Mouse (Mus musculus): ENCODE data around the gene Cul9.

Cul9 gene

DNA sequence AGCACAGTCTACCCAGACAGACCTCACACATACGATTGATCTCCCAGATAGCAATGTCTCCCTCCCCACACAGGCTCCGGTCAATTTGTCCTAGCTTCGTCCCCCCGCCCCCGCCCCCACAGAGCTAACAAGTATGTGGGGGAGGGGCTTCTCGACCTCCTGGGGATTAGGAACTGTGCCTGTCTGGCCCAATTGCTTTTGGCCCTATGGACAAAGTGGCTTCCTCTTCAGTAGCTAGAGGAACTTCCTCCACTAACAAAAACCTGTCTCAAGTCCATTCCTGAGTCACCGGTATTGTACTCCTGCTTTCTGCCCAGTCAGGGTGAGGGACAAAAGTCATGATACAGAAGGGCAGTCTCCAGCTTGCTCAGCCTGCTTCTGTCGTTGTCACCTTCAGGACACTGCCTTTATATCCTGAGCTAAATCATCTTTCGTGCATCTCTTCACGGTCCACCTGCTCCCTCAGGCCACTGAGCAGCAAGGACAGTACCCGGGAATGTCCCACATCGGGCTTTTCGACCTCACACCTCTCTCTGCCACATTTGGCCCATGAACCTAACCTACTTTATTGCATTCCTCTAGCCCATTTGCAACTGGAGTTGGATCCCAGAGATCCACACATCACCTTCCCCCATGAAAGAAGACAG is 92.8 kb downstream of the Cul9 start:
- no peak for DNase-seq (ENCODE audit: low read depth)

DNA sequence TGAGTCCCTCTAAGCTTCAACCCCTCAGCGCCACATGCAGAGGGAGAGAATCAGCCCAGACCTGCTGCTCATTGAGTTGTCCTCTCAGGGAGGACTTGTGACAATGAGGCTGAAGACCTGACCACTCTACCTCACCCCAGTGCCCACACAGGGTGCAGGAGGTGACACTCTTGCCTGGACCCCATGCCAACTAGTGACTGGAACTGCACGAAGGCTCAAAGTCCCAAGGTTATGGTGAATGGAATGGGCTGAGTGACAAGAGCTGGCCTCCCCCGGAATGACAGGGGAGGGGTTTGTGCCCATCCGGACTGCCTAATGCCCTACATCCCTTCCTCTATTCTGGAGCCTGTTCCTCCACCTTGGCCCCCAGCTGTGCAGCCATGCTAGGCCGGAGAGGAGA is 93.5 kb downstream of the Cul9 start:
- DNase-seq (ENCODE audit: low read depth): no peak

All from naive thymus-derived CD4-positive, alpha-beta T cell, adult 2 months (primary cell).